Mouse (Mus musculus) cerebral cortex, adult 2 months (tissue): ENCODE data around the gene Fam122a.

Source experiments
- WGBS: fragments of 180-500 bp; shearing (Covaris S2); methylation state at CpG from one replicate; pipeline ENCODE4 v1.1.7; 2018; 5-methylcytosine and 5-hydroxymethylcytosine counted together

Fam122a gene

DNA sequence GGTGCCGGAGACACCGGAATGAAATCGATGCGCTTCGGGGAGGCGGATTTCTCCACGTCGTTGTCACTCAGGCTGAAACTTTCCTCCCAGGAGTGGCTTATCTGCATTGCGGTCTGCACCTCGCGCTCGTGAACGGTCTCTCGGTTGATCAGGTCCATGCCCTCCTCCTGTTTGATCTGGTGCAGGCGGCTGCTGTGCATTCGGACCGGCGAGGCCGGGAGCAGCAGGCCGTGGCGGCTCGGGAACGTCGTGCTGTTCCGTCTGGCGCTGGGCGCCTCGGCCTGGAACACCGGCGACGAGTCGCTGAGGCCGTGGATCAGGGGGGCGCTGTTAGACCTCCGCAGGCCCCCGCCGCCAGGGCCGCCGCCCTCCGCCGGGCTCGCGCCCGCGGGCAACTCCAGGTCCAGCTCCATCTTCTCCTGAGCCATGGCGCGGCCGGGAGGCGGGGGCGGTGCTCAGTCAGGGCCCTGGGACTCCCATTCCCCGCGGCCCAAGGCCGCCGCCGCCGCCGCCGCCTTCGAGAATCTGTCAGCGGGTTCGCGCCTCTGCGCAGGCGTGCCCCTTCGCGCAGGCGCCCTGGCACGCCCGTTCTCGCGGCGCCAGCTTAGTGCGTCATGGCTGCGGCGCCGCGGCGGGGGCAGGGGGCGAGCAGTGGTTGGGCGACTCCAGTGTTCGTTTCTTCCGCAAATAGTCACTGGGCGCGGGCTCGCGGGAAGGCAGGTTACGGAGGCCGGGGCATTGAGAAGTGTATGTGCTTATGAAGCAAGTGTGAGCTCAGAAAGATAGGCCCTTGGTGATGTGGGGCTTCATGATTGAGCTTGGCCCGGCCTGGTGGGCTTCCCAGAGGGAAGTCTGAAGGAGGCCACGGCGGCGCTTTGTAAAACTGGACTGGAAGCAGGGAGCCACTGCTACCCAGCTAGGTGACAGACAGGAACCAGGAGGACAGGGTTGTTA lies at the start of gene Fam122a:
TSS of gene Fam122a (minus strand) at position 428 of the 954 bp plus-strand sequence.
- under 1% methylated on average over 92 of the region's 92 CpGs for WGBS

GRCm38 (mm10) chr19:24523476-24524313 lies 46.5 kb upstream of the Fam122a start:
- WGBS, result 63% methylated on average over 15 of the region's 15 CpGs

DNA sequence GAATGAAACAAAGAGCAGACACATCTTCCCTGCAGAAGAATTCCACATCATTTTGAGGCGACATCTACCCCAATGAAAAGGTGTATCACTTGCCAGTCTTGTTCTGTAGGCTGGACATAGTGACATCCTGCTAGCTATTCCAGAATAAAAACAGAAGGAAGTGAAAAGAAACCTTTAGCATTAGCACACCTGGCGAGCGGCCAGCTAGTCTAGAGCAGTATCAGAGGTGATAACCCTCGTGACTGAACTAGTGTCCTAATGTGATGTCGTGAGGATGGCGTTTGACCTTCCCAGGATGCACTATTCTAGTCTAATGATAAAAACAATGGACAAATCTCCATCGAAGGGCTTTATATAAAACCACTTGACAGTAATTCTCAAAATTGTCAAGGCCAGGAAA lies 44.8 kb upstream of the Fam122a start:
- WGBS, result 90% methylated on average over 7 of the region's 7 CpGs

DNA sequence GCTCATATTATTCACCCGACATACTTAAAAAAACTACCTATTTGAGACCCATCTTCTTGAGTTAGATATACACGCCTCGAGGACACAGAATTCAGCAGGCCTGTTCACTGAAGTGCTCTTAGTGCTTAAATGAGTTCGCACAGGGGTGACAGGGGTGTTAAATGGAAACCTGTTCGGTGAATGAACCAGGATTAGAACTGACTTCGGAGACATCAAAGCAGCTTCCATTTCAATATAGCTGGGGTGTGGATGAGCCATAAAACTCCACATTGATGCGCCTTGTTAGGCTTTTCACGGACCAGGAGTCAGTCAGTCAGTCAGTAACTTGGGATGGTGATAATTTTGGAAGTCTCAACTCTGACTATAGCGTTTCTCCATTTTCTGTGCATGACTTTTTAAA lies 44.0 kb upstream of the Fam122a start:
- 95% methylated on average over 9 of the region's 9 CpGs for WGBS

- WGBS, result 92% methylated on average over 6 of the region's 6 CpGs
Measured at GRCm38 (mm10) chr19:24519732-24520409, 42.7 kb upstream of the Fam122a start.

- 91% methylated on average over 7 of the region's 7 CpGs for WGBS
Measured at GRCm38 (mm10) chr19:24517057-24517456, 39.9 kb upstream of the Fam122a start.

- WGBS, result 91% methylated on average over 3 of the region's 3 CpGs
Measured at GRCm38 (mm10) chr19:24515941-24516340, 38.8 kb upstream of the Fam122a start.

GRCm38 (mm10) chr19:24514661-24515642 lies 37.8 kb upstream of the Fam122a start:
- WGBS, result 87% methylated on average over 15 of the region's 15 CpGs

DNA sequence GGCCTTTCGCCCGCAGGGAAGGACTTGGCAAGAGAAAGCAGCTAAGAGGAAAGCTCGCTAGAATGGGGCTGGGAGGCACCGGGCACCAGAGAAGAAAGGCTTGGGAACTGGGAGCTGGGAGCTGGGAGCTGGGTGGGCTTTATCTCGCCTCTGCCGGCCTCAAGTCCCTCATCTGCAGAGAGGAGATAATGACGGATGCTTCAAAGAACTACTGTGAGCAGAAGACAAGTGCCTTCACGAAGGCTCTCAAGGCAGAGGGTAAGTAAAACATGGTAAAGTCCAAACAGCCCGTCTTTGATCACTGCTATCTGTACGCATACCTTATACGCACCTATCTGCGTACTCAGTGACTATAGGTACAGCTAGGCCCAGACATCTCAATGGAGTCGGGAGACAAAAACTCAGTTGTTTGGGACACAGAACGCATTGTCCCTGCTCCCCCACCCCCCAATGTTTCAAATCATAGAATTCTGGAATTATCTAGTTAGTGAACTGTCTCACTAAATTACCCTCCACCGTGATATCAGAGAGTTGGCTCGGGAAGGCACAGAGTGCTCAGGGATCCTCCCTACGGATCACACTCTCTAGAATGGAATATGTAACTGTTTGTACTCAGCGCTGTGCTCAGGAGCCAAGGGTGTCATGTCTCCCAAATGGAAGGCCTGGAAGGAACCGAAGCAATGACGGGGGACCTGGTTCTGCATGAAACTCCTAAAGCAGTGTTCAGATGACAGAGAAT lies 36.1 kb upstream of the Fam122a start:
- WGBS, result 82% methylated on average over 20 of the region's 20 CpGs

DNA sequence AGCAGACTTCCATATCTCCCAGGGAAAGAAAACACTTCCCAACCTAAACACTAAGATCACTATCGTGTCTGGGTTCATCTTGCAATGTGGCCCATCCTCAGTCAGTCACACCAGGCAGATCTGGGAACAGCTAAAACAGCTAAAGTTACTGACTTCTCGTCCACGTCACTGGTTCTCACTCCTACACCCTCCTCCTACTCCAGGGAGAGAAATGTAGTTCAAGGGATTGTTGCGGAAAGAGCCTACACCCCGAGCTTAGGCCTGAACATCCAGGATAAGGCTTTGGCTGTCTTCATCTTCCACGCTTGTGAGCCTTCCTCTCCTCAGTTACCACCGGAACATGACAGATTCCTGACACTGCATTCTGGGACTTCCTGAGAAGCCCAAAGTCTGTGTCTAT lies 34.8 kb upstream of the Fam122a start:
- WGBS, result 60% methylated on average over 7 of the region's 7 CpGs

- 79% methylated on average over 6 of the region's 6 CpGs for WGBS
Measured at GRCm38 (mm10) chr19:24509391-24509790, 32.2 kb upstream of the Fam122a start.

GRCm38 (mm10) chr19:24508087-24508767 lies 31.1 kb upstream of the Fam122a start:
- 68% methylated on average over 13 of the region's 13 CpGs for WGBS

DNA sequence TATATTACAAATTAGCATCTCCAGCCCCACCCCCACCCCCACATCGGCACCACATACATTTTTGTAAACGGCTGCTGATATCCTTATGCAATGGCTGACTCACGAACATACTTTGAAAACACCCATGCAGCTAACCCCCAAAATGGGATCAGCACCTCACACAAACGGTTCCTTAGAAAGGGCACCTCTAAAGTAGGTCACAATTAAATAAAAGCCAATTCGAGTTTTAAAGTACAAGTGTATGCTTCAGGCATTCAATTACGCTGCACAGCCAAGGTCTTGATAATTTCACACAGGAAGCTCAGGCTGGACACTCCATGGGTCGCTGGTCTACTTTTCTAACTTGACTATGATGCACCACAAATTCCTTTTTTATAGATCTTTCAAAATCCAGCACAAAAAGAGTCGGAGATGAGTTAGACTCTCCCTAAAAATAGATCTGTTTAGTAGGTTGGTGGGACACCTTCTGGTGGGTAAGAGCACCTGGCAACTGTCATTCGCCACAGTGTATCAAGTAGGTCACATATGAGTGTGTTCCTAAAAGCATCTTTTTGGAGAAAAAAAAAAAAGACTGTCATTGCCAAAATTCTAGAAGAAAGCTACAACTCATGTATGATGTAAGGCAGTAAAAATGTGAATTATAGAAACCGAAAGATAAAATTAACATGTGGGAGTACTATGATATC lies 25.7 kb upstream of the Fam122a start:
- 54% methylated on average over 10 of the region's 10 CpGs for WGBS

DNA sequence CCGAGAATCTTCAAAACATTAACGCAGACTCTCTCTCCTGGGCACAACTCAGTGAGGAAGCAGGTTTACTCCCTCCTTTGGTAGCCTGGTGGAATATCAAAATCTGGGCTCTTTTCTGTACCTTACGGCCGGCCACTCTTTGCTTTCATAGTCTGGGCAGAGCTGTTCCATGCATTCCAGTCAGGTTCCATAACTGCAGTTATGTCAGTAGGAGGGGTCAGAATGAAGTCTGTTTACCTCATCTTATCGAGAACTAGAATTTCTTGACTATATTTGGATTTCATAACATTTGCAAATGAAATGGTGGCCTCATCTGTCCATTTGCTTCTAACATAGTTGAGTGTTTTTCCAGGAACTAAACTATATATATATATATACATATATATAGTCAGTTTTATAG lies 23.3 kb upstream of the Fam122a start:
- 79% methylated on average over 5 of the region's 5 CpGs for WGBS

DNA sequence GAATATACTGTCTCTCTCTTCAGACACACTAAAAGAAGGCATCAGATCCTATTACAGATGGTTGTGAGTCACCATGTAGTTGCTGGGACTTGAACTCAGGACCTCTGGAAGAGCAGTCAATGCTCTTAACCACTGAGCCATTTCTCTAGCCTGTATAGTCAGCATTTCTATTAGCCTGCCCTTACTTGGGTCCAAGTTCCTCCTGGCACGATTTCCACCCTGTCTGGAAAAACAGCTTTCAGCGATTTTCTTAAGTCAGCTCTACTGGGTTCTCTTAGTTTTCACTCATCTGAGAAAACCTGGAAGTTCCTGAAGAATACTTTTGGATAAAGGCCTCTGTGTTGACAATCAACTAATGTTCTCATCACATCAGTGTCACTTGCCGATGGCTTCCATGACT lies 22.1 kb upstream of the Fam122a start:
- 72% methylated on average over 3 of the region's 3 CpGs for WGBS

- WGBS, result 86% methylated on average over 4 of the region's 4 CpGs
Measured at GRCm38 (mm10) chr19:24493887-24494286, 16.7 kb upstream of the Fam122a start.

DNA sequence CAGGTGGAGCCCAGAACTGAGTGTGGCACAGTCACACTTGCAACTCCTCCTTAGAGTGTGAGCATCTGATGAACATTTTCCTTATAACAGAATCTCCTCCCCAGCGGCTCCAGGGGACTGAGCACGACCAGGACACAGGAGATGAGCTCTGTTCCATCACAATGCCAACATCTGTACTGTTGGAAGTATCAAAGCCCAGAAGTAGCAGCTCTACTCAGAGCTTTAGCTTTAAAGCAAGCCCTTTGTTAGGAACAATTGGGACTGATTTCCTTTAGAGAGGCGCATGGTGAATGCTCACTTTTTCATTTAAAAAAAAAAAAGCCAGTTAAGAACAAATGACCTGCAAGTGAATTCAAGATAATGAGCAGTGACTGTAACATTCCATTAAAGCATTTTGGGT lies 14.7 kb upstream of the Fam122a start:
- WGBS, result 59% methylated on average over 3 of the region's 3 CpGs

- WGBS, result 80% methylated on average over 5 of the region's 5 CpGs
Measured at GRCm38 (mm10) chr19:24490275-24490674, 13.1 kb upstream of the Fam122a start.
